Mouse (Mus musculus) stomach, postnatal 0 days (tissue): ENCODE data around the gene Nudt16l1. TPM values are rescaled to one million over a fixed set of nuclear protein-coding genes. Genes with fewer than 3 reads are reported as not detected.

Source experiments
- ATAC-seq: fragments of 200-750 bp; cut with Nextera tagmentation; 2 replicates; pipeline ENCODE4 v1.8.0; 2017; ENCODE audit not compliant: low FRiP score, low TSS enrichment
- DNase-seq: peaks from one replicate; pipeline ENCODE4 v3.0.0-alpha.2; 2016; ENCODE audit warnings: low spot score
- H3K27ac ChIP-seq: fragments of 300-500 bp; sonication (generic); replicated peaks from 2 replicates; pipeline ENCODE4 v1.5.1; 2014; ENCODE audit warnings: mild to moderate bottlenecking, control low read depth
- H3K27me3 ChIP-seq: fragments of 300-500 bp; sonication (generic); 2 replicates; pipeline ENCODE4 v1.6.1; 2014; ENCODE audit warnings: low read length; ENCODE audit not compliant: control insufficient read depth, insufficient read depth
- H3K36me3 ChIP-seq: fragments of 300-500 bp; sonication (generic); 2 replicates; pipeline ENCODE4 v1.6.1; 2014; ENCODE audit warnings: low read length, mixed read lengths; ENCODE audit not compliant: control insufficient read depth, insufficient read depth
- H3K4me1 ChIP-seq: fragments of 300-500 bp; sonication (generic); replicated peaks from 2 replicates; pipeline ENCODE4 v1.6.1; 2014; ENCODE audit warnings: antibody characterized with exemption; ENCODE audit not compliant: control insufficient read depth, insufficient read depth
- H3K4me2 ChIP-seq: fragments of 300-500 bp; sonication (generic); replicated peaks from 2 replicates; pipeline ENCODE4 v1.6.1; 2014; ENCODE audit warnings: low read depth, mild to moderate bottlenecking, control low read depth, moderate library complexity
- H3K4me3 ChIP-seq: fragments of 300-500 bp; sonication (generic); 2 replicates; pipeline ENCODE4 v1.5.1; 2014; ENCODE audit warnings: low read depth, low read length, control low read depth
- H3K9ac ChIP-seq: fragments of 300-500 bp; sonication (generic); 2 replicates; pipeline ENCODE4 v1.6.1; 2014; ENCODE audit warnings: mild to moderate bottlenecking, low read length, control low read depth, mixed read lengths
- H3K9me3 ChIP-seq: fragments of 300-500 bp; sonication (generic); 2 replicates; pipeline ENCODE4 v1.6.1; 2016; ENCODE audit warnings: low read length; ENCODE audit not compliant: control insufficient read depth
- CTCF ChIP-seq: IDR thresholded peaks from 2 replicates; pipeline ENCODE4 v1.5.1; 2016; ENCODE audit warnings: antibody characterized with exemption, low read depth, mild to moderate bottlenecking, moderate library complexity
- EP300 ChIP-seq: optimal IDR thresholded peaks from 2 replicates; pipeline ENCODE3; 2016; ENCODE audit warnings: antibody characterized with exemption
- WGBS: fragments of 180-500 bp; shearing (Covaris S2); extraction: QIAGEN DNeasy Blood & Tissue Kit; methylation state at CpG from one replicate; pipeline ENCODE4 v1.1.7; 2014; 5-methylcytosine and 5-hydroxymethylcytosine counted together
- polyA plus RNA-seq: library from polyadenylated mRNA; unstranded; fragments of >200 nt; fragmentation: Nextera tagmentation; extraction: Ambion mirVana; gene quantifications from 2 replicates; pipeline ENCODE4 v1.2.1, GENCODE M21; 2015

Nudt16l1 gene
- polyA plus RNA-seq, 1 experiment from 2014 or later, result 93.6 TPM

GRCm38 (mm10) chr16:4946155-4946554, 7.6 kb downstream of the Nudt16l1 start:
- peaks cover 41% of the 10 kb centered on the region for H3K36me3 ChIP-seq
- H3K27ac ChIP-seq, result no peak overlapping the region

DNA sequence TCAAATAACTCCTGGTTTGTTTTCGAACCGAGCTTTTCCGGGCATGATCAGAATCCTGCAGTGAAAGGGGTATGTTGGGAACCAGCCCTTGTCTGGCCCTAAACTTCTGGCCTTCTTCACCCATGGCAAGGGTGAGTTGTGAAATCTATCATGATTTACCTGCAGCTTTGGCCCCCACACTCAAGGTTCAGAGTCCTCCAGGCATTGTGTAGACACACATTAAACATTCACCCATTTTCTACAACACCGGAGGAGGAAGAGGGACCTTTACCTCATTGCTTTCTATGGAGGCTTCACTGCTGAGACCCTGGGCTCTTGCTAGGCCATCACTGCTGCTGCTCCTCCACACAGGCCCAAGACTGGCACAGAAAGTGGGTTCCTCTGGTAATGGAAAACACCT, 8.8 kb downstream of the Nudt16l1 start:
- Histone ChIP-seq H3K4me1 (no peaks in the 10 kb centered on the region), H3K36me3 (peaks cover 42% of the 10 kb centered on the region), H3K4me3 (no peak overlapping the region), H3K9ac (no peak overlapping the region), H3K9me3 (no peaks in the 10 kb centered on the region), H3K4me2 (no peak overlapping the region), H3K27ac (no peak overlapping the region), H3K27me3 (no peaks in the 10 kb centered on the region)
- ATAC-seq (no peak), DNase-seq (no peak)
- no peak for TF ChIP-seq EP300
- TF ChIP-seq CTCF, result no peak
- WGBS, result 86% methylated on average over 4 of the region's 4 CpGs

More at GRCm38 (mm10) chr16:4946155-4946554, 7.6 kb downstream of the Nudt16l1 start:
- no peak for ATAC-seq
- H3K27me3 ChIP-seq, result no peaks in the 10 kb centered on the region
- no peak for TF ChIP-seq EP300
- TF ChIP-seq CTCF, result no peak
- no peaks in the 10 kb centered on the region for H3K9me3 ChIP-seq
- H3K9ac ChIP-seq, result no peak overlapping the region
- H3K4me2 ChIP-seq, result no peak overlapping the region
- no peaks in the 10 kb centered on the region for H3K4me1 ChIP-seq
- 84% methylated on average over 3 of the region's 3 CpGs for WGBS
- H3K4me3 ChIP-seq, result no peak overlapping the region
- DNase-seq, result no peak

- Histone ChIP-seq H3K27me3 (no peaks in the 10 kb centered on the region), H3K9ac (no peak overlapping the region), H3K36me3 (peaks cover 16% of the 10 kb centered on the region; the same call in 1 of the 2 replicates), H3K4me1 (no peaks in the 10 kb centered on the region), H3K9me3 (no peaks in the 10 kb centered on the region), H3K27ac (no peak overlapping the region), H3K4me3 (no peak overlapping the region), H3K4me2 (no peak overlapping the region)
- ATAC-seq (no peak), DNase-seq (no peak)
- TF ChIP-seq EP300, result no peak
- no peak for TF ChIP-seq CTCF
- WGBS, result 95% methylated on average over 3 of the region's 3 CpGs
Observed at GRCm38 (mm10) chr16:4956609-4957008, 18.0 kb downstream of the Nudt16l1 start.

GRCm38 (mm10) chr16:4957446-4957845, 18.9 kb downstream of the Nudt16l1 start:
- 96% methylated on average over 3 of the region's 3 CpGs for WGBS
- peaks cover 13% of the 10 kb centered on the region; the same call in 1 of the 2 replicates for H3K36me3 ChIP-seq

DNA sequence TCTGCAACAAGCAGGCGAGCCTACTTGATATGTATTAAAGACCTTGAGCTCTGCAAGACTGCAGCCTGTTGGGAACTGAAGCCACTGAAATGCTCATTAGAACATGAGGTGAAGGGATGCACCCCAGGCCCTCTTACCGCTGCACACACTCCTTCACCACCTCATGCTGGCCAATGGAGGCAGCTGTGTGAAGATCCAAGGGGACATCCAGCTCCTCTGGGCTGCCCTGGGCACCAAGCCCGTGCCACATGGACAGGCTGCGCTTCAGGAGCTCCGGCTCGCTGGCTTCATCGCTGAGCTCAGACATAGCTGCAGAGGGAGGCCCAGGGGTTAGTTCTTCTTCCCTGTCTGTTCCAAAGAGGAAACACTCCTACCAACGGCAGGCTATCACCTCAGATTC, 21.7 kb downstream of the Nudt16l1 start:
- Histone ChIP-seq H3K4me2 (no peak overlapping the region), H3K9me3 (no peaks in the 10 kb centered on the region), H3K27me3 (no peaks in the 10 kb centered on the region), H3K36me3 (peaks cover 7% of the 10 kb centered on the region; the same call in 1 of the 2 replicates), H3K4me3 (no peak overlapping the region), H3K4me1 (peaks cover 3% of the 10 kb centered on the region; the same call in 1 of the 2 replicates), H3K27ac (no peak overlapping the region), H3K9ac (no peak overlapping the region)
- no peak for DNase-seq
- TF ChIP-seq CTCF (no peak), EP300 (no peak)
- WGBS, result 88% methylated on average over 8 of the region's 8 CpGs
- no peak for ATAC-seq

More at GRCm38 (mm10) chr16:4957446-4957845, 18.9 kb downstream of the Nudt16l1 start:
- no peak overlapping the region for H3K27ac ChIP-seq
- H3K27me3 ChIP-seq, result no peaks in the 10 kb centered on the region
- no peak overlapping the region for H3K9ac ChIP-seq
- no peak overlapping the region for H3K4me3 ChIP-seq
- no peak for TF ChIP-seq EP300
- no peak for TF ChIP-seq CTCF
- DNase-seq, result no peak
- no peaks in the 10 kb centered on the region for H3K4me1 ChIP-seq
- H3K9me3 ChIP-seq, result no peaks in the 10 kb centered on the region
- no peak for ATAC-seq
- no peak overlapping the region for H3K4me2 ChIP-seq

GRCm38 (mm10) chr16:4963346-4963745, 24.8 kb downstream of the Nudt16l1 start:
- Histone ChIP-seq H3K4me2 (peak overlapping the region; percentile 85), H3K9ac (peak overlapping the region; percentile 86), H3K9me3 (no peaks in the 10 kb centered on the region), H3K36me3 (no peaks in the 10 kb centered on the region), H3K4me1 (peaks cover 3% of the 10 kb centered on the region; the same call in 1 of the 2 replicates), H3K27me3 (no peaks in the 10 kb centered on the region), H3K4me3 (peak overlapping the region; percentile 89), H3K27ac (no peak overlapping the region; the same call in 1 of the 2 replicates)
- ATAC-seq, result no peak
- 36% methylated on average over 9 of the region's 9 CpGs for WGBS
- no peak for DNase-seq
- TF ChIP-seq CTCF (no peak), EP300 (no peak)
